ENCODE assay signal across 7 mouse cellular contexts in genomic region chr11:49087830-49088616, GRCm38 (mm10). TPM values are rescaled to one million over a fixed set of nuclear protein-coding genes. Genes with fewer than 3 reads are reported as not detected.
A peak's percentile ranks its signal among the peaks of the same experiment; 100 is the strongest.
DNase-seq lines count a peak whose midpoint lies in the region; ATAC-seq and TF ChIP-seq lines count a peak whose summit lies in the region.

No protein-coding gene starts in this region.

- 46% methylated on average over 22 of the region's 22 CpGs for WGBS in limb, embryonic 15.5 days

- H3K4me1 ChIP-seq in E14TG2a.4 (replicated peaks; ENCODE audit: low read depth, low read length): peaks cover 24% of the 10 kb centered on the region
- peaks cover 4% of the 10 kb centered on the region; the same call in 1 of the 2 replicates for H3K4me1 ChIP-seq in limb, embryonic 15.5 days

- no peak overlapping the region for H3K27ac ChIP-seq in limb, embryonic 15.5 days

- 0 out of 2 replicates have a peak overlapping the region, but pooled peaks have one; percentile 12 for H3K4me2 ChIP-seq in limb, embryonic 15.5 days

- H3K27me3 ChIP-seq in E14TG2a.4 (ENCODE audit: insufficient read depth, low read length): peaks cover 9% of the 10 kb centered on the region; the same call in 1 of the 2 replicates
- no peaks in the 10 kb centered on the region for H3K27me3 ChIP-seq in limb, embryonic 15.5 days

- no peak overlapping the region for H3K9ac ChIP-seq in limb, embryonic 15.5 days

- TF ChIP-seq CTCF in E14TG2a.4 (conservative IDR thresholded peaks at IDR 0.05; ENCODE audit: low read length): no peak

- H3K4me3 ChIP-seq in E14TG2a.4 (replicated peaks; ENCODE audit: low read length): peak overlapping the region; percentile 70
- no peak overlapping the region for H3K4me3 ChIP-seq in limb, embryonic 15.5 days

- DNase-seq in B cell, adult 2 months: peak; percentile 53 to 61
- DNase-seq in forelimb bud, embryonic 11.5 days (ENCODE audit: low read depth, low spot score): peak; percentile 11
- DNase-seq in yolk sac, embryonic 10.5 days (ENCODE audit: low spot score): peak; percentile 40
- DNase-seq in cerebellum, adult 9-10 months: no peak

- ATAC-seq in limb, embryonic 15.5 days (ENCODE audit: insufficient number of reproducible peaks, low FRiP score, low TSS enrichment, low read depth): no peak
- peak; percentile 42; the same call in 1 of the 2 replicates for ATAC-seq in monocyte, adult 5-6 weeks (replicated peaks; ENCODE audit: insufficient number of reproducible peaks, low FRiP score, low TSS enrichment, poor library complexity, severe bottlenecking)

- no peaks in the 10 kb centered on the region for H3K9me3 ChIP-seq in E14TG2a.4 (ENCODE audit: low read length)
- no peaks in the 10 kb centered on the region for H3K9me3 ChIP-seq in limb, embryonic 15.5 days

- no peaks in the 10 kb centered on the region for H3K36me3 ChIP-seq in E14TG2a.4 (ENCODE audit: insufficient read depth, low read length)
- no peaks in the 10 kb centered on the region for H3K36me3 ChIP-seq in limb, embryonic 15.5 days

RNA-seq across cellular contexts. Expression of gene Ifi47, which starts 11.6 kb away (rescaled TPM):
- 1.4 and 1.7 TPM in 2 replicates for polyA plus RNA-seq in limb, embryonic 15.5 days (2015; fragmentation: Nextera tagmentation; extraction: Ambion mirVana)
- 23.6 to 98.9 TPM (median 35.3 TPM) in 3 replicates for total RNA-seq in monocyte, adult 5-6 weeks (2017)

RNA-seq across cellular contexts. Expression of gene Tgtp2, which starts 24.0 kb away (rescaled TPM):
- 0.13 TPM in 1 of 2 replicates, not detected in the other for polyA plus RNA-seq in limb, embryonic 15.5 days (2015; fragmentation: Nextera tagmentation; extraction: Ambion mirVana)
- total RNA-seq in monocyte, adult 5-6 weeks (2017): 15.9 to 85.7 TPM (median 25.2 TPM) in 3 replicates

RNA-seq across cellular contexts. Expression of gene Olfr1396, which starts 26.7 kb away (rescaled TPM):
- not detected in 2 replicates for polyA plus RNA-seq in limb, embryonic 15.5 days (2015; fragmentation: Nextera tagmentation; extraction: Ambion mirVana)
- total RNA-seq in monocyte, adult 5-6 weeks (2017): not detected in 3 replicates

RNA-seq across cellular contexts. Expression of gene 9930111J21Rik2, which starts 37.0 kb away (rescaled TPM):
- polyA plus RNA-seq in limb, embryonic 15.5 days (2015; fragmentation: Nextera tagmentation; extraction: Ambion mirVana): 0.83 and 1.1 TPM in 2 replicates
- total RNA-seq in monocyte, adult 5-6 weeks (2017): 84.2 to 227 TPM (median 114 TPM) in 3 replicates

RNA-seq across cellular contexts. Expression of gene Olfr1395, which starts 54.1 kb away (rescaled TPM):
- not detected in 2 replicates for polyA plus RNA-seq in limb, embryonic 15.5 days (2015; fragmentation: Nextera tagmentation; extraction: Ambion mirVana)
- total RNA-seq in monocyte, adult 5-6 weeks (2017): not detected in 3 replicates
